Mouse (Mus musculus) kidney, adult 2 months (tissue): ENCODE results near the gene Pgm5. TPM values are rescaled to one million over a fixed set of nuclear protein-coding genes. Genes with fewer than 3 reads are reported as not detected.
A peak's percentile ranks its signal among the peaks of the same experiment; 100 is the strongest.
"Not testable (repeated sequence)": the region's sequence is repeated elsewhere in the genome, so short reads cannot be mapped to it uniquely, and the experiment has no call there.

Experiments used
- DNase-seq: peaks from one replicate; pipeline ENCODE4 v3.0.0; 2021
- H3K27ac ChIP-seq: fragments of 200-500 bp; 2 replicates; pipeline ENCODE4 v1.5.1; 2012; ENCODE audit warnings: low read depth, low read length, control low read depth, inconsistent platforms; ENCODE audit not compliant: insufficient read depth
- H3K27me3 ChIP-seq: fragments of 200-500 bp; replicated peaks from 2 replicates; pipeline ENCODE4 v1.6.1; 2012; ENCODE audit warnings: mild to moderate bottlenecking, moderate library complexity, low read length, inconsistent platforms; ENCODE audit not compliant: control insufficient read depth, insufficient read depth
- H3K36me3 ChIP-seq: fragments of 200-500 bp; 2 replicates; pipeline ENCODE4 v1.6.1; 2012; ENCODE audit warnings: mild to moderate bottlenecking, moderate library complexity, low read length, inconsistent platforms; ENCODE audit not compliant: control insufficient read depth, insufficient read depth
- H3K4me1 ChIP-seq: fragments of 200-500 bp; 2 replicates; pipeline ENCODE4 v1.6.1; 2011; ENCODE audit warnings: low read length; ENCODE audit not compliant: control insufficient read depth, insufficient read depth
- H3K4me3 ChIP-seq: fragments of 200-500 bp; 2 replicates; pipeline ENCODE4 v1.5.1; 2011; ENCODE audit warnings: mild to moderate bottlenecking, low read depth, low read length, control low read depth; ENCODE audit not compliant: insufficient read depth
- CTCF ChIP-seq: fragments of 200-500 bp; conservative IDR thresholded peaks from 2 replicates; pipeline ENCODE4 v1.5.1; 2011; ENCODE audit warnings: low read depth, mild to moderate bottlenecking, control low read depth, low read length, moderate library complexity, mixed read lengths; ENCODE audit not compliant: insufficient read depth, insufficient read length
- POLR2A ChIP-seq: fragments of 200-500 bp; IDR thresholded peaks from one replicate; pipeline ENCODE4 v1.6.1; 2011; ENCODE audit warnings: low read depth, low read length, control low read depth
- WGBS: fragments of 180-500 bp; shearing (Covaris S2); methylation state at CpG from one replicate; pipeline ENCODE4 v1.1.7; 2018; 5-methylcytosine and 5-hydroxymethylcytosine counted together
- polyA plus RNA-seq: library from polyadenylated mRNA; depleted of rRNA; stranded (reverse); fragments of >200 nt; gene quantifications from 2 replicates; pipeline ENCODE4 v1.2.3, GENCODE M21; 2012

The Pgm5 gene
- polyA plus RNA-seq, 1 experiment: 10.7 TPM

- no peak for DNase-seq
- TF ChIP-seq CTCF: no peak
- no peak for TF ChIP-seq POLR2A
- Histone ChIP-seq H3K4me1 (peaks cover 3% of the 10 kb centered on the region; the same call in 1 of the 2 replicates), H3K4me3 (no peak overlapping the region), H3K27me3 (no peaks in the 10 kb centered on the region), H3K36me3 (no peaks in the 10 kb centered on the region), H3K27ac (no peak overlapping the region)
- WGBS: 67% methylated on average over 8 of the region's 8 CpGs
Observed at GRCm38 (mm10) chr19:24703680-24704079, 158.0 kb downstream of the Pgm5 start.

- H3K4me1 ChIP-seq, H3K27me3 ChIP-seq, H3K36me3 ChIP-seq, H3K4me3 ChIP-seq, H3K27ac ChIP-seq, DNase-seq: not testable (repeated sequence)
- WGBS: 78% methylated on average over 1 of the region's 1 CpGs
Observed at GRCm38 (mm10) chr19:24703168-24703567, 158.5 kb downstream of the Pgm5 start.

DNA sequence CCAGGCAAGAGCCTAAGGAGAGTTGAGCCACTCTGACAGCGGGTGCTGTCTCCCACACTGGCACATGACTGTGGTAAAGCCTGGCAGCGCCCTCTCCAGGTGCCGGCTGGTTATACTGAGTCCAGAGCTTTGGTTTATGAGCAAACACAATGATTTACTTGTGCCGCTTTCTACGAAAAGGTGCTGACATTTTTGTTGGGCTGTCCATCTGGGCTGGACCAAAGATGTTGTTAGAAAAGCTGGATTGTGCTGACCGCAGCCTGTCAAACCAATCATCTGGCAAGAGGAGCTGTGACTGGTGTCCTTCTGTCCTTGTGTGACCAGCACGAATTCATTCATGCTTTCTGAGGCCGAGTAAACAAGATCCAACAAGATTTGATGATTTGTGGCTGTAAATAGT lies 159.9 kb downstream of the Pgm5 start:
- TF ChIP-seq CTCF (no peak; the same call in 1 of the 2 replicates), POLR2A (no peak)
- DNase-seq: peak; percentile 71
- WGBS: 59% methylated on average over 8 of the region's 8 CpGs

DNA sequence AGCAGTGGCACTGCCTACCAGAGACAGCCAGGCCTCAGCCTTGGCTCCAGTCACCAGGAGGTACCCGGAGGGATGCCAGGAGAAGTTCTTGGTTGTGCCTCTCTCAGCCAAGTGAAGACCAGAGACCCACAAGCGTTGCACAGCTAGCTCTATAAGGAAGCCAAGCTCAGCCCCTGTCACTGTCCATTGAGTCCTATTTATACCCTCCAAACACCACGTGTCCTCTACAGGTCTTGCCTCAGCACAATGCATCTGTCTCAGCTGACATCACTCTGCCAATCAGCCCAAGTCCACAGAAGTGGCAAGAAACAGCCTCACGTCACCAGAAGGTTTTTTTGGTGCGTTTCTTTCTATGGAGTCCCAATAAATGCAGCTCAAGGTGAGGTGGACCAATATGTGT lies 161.0 kb downstream of the Pgm5 start:
- WGBS: 92% methylated on average over 5 of the region's 5 CpGs
- Histone ChIP-seq H3K27me3 (no peaks in the 10 kb centered on the region), H3K4me1 (no peaks in the 10 kb centered on the region), H3K27ac (no peak overlapping the region), H3K36me3 (no peaks in the 10 kb centered on the region), H3K4me3 (no peak overlapping the region)
- TF ChIP-seq CTCF (no peak), POLR2A (no peak)
- no peak for DNase-seq

More for the DNA sequence above, 159.9 kb downstream of the Pgm5 start:
- no peak overlapping the region for H3K4me3 ChIP-seq
- H3K27me3 ChIP-seq: no peaks in the 10 kb centered on the region
- no peaks in the 10 kb centered on the region for H3K36me3 ChIP-seq
- H3K27ac ChIP-seq: no peak overlapping the region
- H3K4me1 ChIP-seq: no peaks in the 10 kb centered on the region

DNA sequence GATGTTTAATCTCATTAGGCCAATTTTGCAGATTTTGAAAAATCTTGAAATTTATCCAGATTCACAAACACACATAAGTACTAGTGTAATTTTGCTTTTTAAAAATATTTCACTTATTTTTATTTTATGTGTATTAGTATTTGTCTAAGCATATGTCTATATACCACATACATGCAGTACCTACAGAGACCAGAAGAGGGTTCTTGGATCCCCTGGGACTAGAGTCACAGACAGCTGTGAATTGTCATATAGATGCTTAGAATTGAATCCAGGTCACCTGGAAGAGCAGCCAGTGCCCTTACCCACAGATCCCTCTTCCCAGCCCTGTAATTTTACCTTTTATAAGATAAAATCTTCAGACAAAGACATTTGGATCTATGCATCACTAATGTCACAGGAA lies 161.7 kb downstream of the Pgm5 start:
- no peak for TF ChIP-seq POLR2A
- TF ChIP-seq CTCF: no peak
- Histone ChIP-seq H3K27me3 (no peaks in the 10 kb centered on the region), H3K27ac (no peak overlapping the region), H3K4me1 (no peaks in the 10 kb centered on the region), H3K36me3 (no peaks in the 10 kb centered on the region), H3K4me3 (no peak overlapping the region)
- DNase-seq: no peak

DNA sequence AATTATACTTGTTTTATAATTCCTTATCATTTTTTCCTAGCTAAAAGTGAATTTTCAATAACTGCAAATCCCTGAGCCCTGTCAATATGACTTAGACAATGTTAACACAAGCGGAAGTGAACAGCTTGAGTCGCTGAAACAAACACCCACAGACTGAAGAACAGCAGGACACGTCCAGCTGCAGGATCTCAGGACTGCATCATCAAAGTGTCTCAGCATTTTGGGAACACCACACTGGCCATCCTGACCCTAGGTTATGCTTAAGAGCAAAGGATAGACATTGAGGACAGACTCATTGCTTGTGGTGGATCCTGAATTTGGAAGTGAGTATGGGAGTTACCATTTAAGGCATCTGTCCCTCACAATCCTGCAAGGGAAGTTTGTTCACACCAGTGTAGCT lies 162.5 kb downstream of the Pgm5 start:
- Histone ChIP-seq H3K4me1 (no peaks in the 10 kb centered on the region), H3K27me3 (no peaks in the 10 kb centered on the region), H3K4me3 (no peak overlapping the region), H3K36me3 (no peaks in the 10 kb centered on the region), H3K27ac (peak overlapping the region; percentile 6; the same call in 1 of the 2 replicates)
- WGBS: 59% methylated on average over 3 of the region's 3 CpGs
- DNase-seq: peak; percentile 33
- no peak for TF ChIP-seq CTCF
- TF ChIP-seq POLR2A: no peak

DNA sequence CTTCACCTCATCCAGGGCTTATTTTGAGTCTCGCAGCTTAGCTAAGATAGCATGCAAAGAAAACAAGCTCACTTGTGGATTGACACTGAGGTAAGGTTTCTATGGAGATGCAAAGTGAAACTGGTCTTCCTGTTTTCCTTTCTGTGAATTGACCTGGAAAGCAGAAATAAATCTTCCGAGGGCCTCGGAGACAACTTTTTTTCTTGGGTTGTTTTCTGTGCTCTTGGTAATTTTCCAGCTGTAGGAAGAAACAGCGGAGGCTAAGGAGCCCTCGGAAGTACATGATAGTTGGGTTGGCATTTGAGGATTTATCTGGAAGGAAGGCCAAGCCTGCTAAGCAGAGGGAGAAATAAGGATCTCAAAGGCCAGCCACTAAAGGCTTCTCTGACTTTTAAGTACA lies 163.0 kb downstream of the Pgm5 start:
- TF ChIP-seq CTCF (no peak), POLR2A (no peak)
- Histone ChIP-seq H3K4me3 (no peak overlapping the region), H3K27ac (peak overlapping the region; percentile 82; the same call in 1 of the 2 replicates), H3K27me3 (no peaks in the 10 kb centered on the region), H3K4me1 (no peaks in the 10 kb centered on the region), H3K36me3 (no peaks in the 10 kb centered on the region)
- peak; percentile 73 for DNase-seq
- 41% methylated on average over 5 of the region's 5 CpGs for WGBS

- peak overlapping the region; percentile 43 for H3K27ac ChIP-seq
- H3K27me3 ChIP-seq: no peaks in the 10 kb centered on the region
- no peaks in the 10 kb centered on the region for H3K36me3 ChIP-seq
- DNase-seq: no peak
- no peak overlapping the region for H3K4me3 ChIP-seq
- H3K4me1 ChIP-seq: no peaks in the 10 kb centered on the region
- WGBS: 71% methylated on average over 1 of the region's 1 CpGs
- TF ChIP-seq CTCF: no peak
- TF ChIP-seq POLR2A: no peak
Observed at GRCm38 (mm10) chr19:24697946-24698345, 163.7 kb downstream of the Pgm5 start.
